Mouse (Mus musculus): ENCODE measurements around the gene Hdac2. TPM values are rescaled to one million over a fixed set of nuclear protein-coding genes. Genes with fewer than 3 reads are reported as not detected.
A peak's percentile ranks its signal among the peaks of the same experiment; 100 is the strongest.

Hdac2 gene
- 395 TPM in 1 of 2 replicates, not detected in the other for polyA plus RNA-seq (2012; ENCODE audit: insufficient read depth, insufficient read length, low replicate concordance, missing spikeins)

DNA sequence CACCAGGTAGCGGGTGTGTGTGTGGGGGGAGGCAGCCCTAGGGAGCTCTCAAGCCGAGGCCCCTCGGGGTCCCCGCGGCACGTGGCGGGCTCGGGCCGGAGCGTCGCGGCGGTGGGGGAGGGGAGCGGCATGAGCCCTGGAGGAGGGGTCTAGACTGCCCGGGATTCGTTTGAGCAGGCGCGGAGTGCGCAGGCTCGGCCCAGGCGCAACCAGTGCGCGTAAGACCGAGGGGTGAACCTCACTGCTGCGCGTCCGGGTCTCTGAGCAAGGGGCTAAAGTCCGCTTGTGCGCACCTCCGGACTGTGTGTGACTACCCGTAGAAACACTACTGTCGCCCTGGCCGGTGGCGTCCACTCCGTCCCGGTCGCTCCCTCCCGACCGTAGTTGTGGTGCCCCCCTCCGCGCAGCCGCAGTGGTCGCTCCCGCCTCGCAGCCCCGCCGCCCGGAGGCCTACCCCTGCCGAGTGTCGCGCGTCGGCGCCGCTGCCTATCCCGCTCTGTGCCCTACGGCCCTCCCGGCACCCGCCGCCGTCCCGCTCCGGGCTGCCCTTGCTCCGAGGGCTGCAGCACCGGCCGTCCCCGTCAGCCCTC lies at the start of gene Hdac2:
Hdac2 (plus strand) TSS at position 459 of the 590 bp plus-strand sequence.
- peak within 1 kb of the TSS; percentile 99 for H3K27ac ChIP-seq (ENCODE audit: insufficient read depth, low read depth, low read length)
- TF ChIP-seq CTCF (IDR thresholded peaks at IDR 0.05; ENCODE audit: insufficient read depth, low read depth, low read length): no peak
- peak; percentile 81 for TF ChIP-seq POLR2A (IDR thresholded peaks at IDR 0.05; ENCODE audit: insufficient read depth, low read depth, low read length)
- no peaks in the 10 kb centered on the region for H3K4me1 ChIP-seq (ENCODE audit: control insufficient read depth, insufficient read depth, low read length)
- under 1% methylated on average over 66 of the region's 67 CpGs for WGBS
- H3K4me3 ChIP-seq (ENCODE audit: insufficient read depth, low read depth, low read length): peak within 1 kb of the TSS; percentile 88

DNA sequence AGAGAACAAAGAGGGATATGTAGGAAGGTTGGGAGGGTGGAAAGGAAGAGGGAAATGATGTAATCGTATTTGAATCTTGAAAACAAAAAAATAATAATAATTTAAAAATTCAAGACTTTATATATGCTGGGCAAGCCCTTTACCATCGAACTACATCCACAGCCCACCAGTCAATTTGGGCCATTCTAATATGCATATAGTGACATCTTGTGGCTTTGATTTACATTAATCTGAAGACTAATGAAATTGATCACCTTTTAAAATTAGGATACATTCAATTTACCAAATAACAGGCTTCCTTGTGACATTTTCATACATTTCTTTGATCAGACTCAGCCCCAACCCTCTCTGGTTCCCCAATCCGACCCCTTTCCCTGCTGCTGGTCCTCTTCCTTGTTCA lies 46.1 kb upstream of the Hdac2 start:
- 82% methylated on average over 3 of the region's 3 CpGs for whole genome bisulfite sequencing

DNA sequence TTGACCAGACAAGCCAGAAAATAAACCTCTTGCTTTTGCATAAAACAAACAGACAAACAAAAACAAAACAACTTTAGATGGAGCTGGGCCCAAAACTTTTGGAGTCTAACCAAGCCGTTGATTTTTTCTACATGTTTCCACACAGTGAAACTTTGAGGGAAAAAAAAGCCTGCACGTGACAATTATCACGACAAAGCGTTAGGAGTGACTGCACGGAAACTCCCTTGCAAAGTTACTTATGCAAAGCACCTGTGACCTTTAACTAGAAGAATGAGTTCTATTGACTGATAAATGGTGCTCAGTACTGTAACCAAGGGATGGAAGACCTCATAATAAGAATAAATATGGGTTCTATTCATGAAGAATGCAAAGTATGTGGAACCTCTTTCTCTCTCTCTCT lies 38.5 kb upstream of the Hdac2 start:
- Histone ChIP-seq H3K4me3 (ENCODE audit: insufficient read depth, low read depth, low read length) (no peak overlapping the region), H3K4me1 (ENCODE audit: control insufficient read depth, insufficient read depth, low read length) (no peaks in the 10 kb centered on the region), H3K27ac (ENCODE audit: insufficient read depth, low read depth, low read length) (no peak overlapping the region)
- no peak for TF ChIP-seq CTCF (IDR thresholded peaks at IDR 0.05; ENCODE audit: insufficient read depth, low read depth, low read length)
- TF ChIP-seq POLR2A (IDR thresholded peaks at IDR 0.05; ENCODE audit: insufficient read depth, low read depth, low read length): no peak
- 68% methylated on average over 5 of the region's 5 CpGs for WGBS

More for the DNA sequence above, 46.1 kb upstream of the Hdac2 start:
- H3K4me3 ChIP-seq (ENCODE audit: insufficient read depth, low read depth, low read length): no peak overlapping the region
- H3K27ac ChIP-seq (ENCODE audit: insufficient read depth, low read depth, low read length): no peak overlapping the region
- TF ChIP-seq CTCF (IDR thresholded peaks at IDR 0.05; ENCODE audit: insufficient read depth, low read depth, low read length): no peak
- no peak for TF ChIP-seq POLR2A (IDR thresholded peaks at IDR 0.05; ENCODE audit: insufficient read depth, low read depth, low read length)
- no peaks in the 10 kb centered on the region for H3K4me1 ChIP-seq (ENCODE audit: control insufficient read depth, insufficient read depth, low read length)

DNA sequence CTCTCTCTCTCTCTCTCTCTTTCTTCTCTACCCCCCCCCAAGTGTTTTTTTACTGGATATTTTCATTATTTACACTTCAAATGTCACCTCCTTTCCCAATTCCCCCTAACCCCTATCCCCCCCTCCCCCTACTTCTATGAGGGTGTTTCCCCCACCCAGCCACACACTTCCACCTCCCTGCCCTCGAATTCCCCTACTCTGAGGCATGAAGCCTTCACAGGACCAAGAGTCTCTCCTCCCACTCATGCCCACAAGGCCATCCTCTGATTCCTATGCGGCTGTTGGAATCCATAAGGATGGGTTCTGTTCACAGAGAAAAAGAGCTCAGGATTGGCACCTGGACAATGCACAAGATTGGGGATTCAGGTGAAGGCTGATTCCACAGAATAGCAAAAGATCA lies 38.1 kb upstream of the Hdac2 start:
- TF ChIP-seq POLR2A (IDR thresholded peaks at IDR 0.05; ENCODE audit: insufficient read depth, low read depth, low read length) (no peak), CTCF (IDR thresholded peaks at IDR 0.05; ENCODE audit: insufficient read depth, low read depth, low read length) (no peak)
- no peak overlapping the region for H3K4me3 ChIP-seq (ENCODE audit: insufficient read depth, low read depth, low read length)
- no peaks in the 10 kb centered on the region for H3K4me1 ChIP-seq (ENCODE audit: control insufficient read depth, insufficient read depth, low read length)
- WGBS: 66% methylated on average over 2 of the region's 2 CpGs
- H3K27ac ChIP-seq (ENCODE audit: insufficient read depth, low read depth, low read length): no peak overlapping the region

DNA sequence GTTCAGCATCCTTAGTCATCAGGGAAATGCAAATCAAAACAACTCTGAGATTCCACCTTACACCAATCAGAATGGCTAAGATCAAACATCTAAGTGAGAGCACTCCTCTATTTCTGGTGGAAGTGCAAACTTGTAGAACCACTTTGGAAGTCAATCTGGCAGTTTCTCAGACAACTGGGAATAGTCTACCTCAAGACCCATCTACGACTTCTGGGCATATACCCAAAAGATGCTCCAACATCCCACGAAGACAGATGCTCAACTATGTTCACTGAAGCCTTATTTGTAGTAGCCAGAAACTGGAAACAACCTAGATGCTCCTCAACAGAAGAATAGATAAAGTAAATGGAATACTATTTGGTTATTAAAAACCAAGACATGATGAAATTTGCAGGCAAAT lies 22.6 kb upstream of the Hdac2 start:
- Histone ChIP-seq H3K4me1 (ENCODE audit: control insufficient read depth, insufficient read depth, low read length) (no peaks in the 10 kb centered on the region), H3K27ac (ENCODE audit: insufficient read depth, low read depth, low read length) (no peak overlapping the region), H3K4me3 (ENCODE audit: insufficient read depth, low read depth, low read length) (no peak overlapping the region)
- 82% methylated on average over 2 of the region's 2 CpGs for WGBS
- TF ChIP-seq CTCF (IDR thresholded peaks at IDR 0.05; ENCODE audit: insufficient read depth, low read depth, low read length) (no peak), POLR2A (IDR thresholded peaks at IDR 0.05; ENCODE audit: insufficient read depth, low read depth, low read length) (no peak)

DNA sequence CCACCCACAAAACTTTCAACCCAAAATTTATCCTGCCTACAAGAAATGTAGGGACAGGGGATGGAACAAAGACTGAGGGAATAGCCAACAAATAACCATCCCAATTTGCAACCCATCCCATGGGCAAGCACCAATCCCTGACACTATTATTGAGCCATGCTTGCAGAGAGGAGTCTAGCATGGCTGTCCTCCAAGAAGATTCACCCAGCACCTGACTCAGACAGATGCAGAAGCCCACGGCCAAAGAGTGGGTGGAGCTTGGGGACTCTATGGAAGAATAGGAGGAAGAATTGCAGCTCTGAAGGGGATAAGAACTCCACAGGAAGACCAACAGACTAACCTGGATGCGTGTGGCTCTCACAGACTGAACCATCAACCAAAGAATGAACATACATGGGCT lies 21.7 kb upstream of the Hdac2 start:
- Histone ChIP-seq H3K4me3 (ENCODE audit: insufficient read depth, low read depth, low read length) (no peak overlapping the region), H3K27ac (ENCODE audit: insufficient read depth, low read depth, low read length) (no peak overlapping the region), H3K4me1 (ENCODE audit: control insufficient read depth, insufficient read depth, low read length) (no peaks in the 10 kb centered on the region)
- TF ChIP-seq POLR2A (IDR thresholded peaks at IDR 0.05; ENCODE audit: insufficient read depth, low read depth, low read length) (no peak), CTCF (IDR thresholded peaks at IDR 0.05; ENCODE audit: insufficient read depth, low read depth, low read length) (no peak)
- WGBS: 79% methylated on average over 2 of the region's 2 CpGs

DNA sequence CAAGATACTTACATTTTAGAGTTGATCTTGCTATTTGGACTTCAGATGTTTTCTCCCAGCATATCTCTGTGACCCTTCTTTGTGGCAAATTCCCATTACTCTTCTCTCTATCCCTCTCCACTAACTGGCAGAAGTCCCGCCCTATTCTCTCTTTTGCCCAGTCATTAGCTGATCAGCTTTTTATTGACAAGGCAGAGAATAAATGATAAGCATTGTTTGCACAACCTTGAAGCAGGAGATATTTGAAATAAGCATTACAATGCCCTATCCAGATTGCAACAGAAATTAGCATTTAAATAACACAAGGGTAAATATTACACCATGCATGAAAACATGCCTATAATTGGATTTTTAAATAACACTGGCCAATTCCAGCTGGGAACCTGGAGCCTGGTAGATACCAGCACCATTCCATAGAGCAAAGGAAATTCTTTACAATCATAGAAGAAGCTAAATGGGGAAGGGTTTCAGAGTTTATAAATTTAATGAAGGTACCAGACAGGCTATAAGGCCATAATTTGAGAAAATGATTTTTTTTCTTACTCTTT lies 14.7 kb upstream of the Hdac2 start:
- no peak overlapping the region for H3K27ac ChIP-seq (ENCODE audit: insufficient read depth, low read depth, low read length)
- TF ChIP-seq POLR2A (IDR thresholded peaks at IDR 0.05; ENCODE audit: insufficient read depth, low read depth, low read length): no peak
- no peak for TF ChIP-seq CTCF (IDR thresholded peaks at IDR 0.05; ENCODE audit: insufficient read depth, low read depth, low read length)
- no peak overlapping the region for H3K4me3 ChIP-seq (ENCODE audit: insufficient read depth, low read depth, low read length)
- no peaks in the 10 kb centered on the region for H3K4me1 ChIP-seq (ENCODE audit: control insufficient read depth, insufficient read depth, low read length)
- WGBS: 85% methylated on average over 1 of the region's 1 CpGs

DNA sequence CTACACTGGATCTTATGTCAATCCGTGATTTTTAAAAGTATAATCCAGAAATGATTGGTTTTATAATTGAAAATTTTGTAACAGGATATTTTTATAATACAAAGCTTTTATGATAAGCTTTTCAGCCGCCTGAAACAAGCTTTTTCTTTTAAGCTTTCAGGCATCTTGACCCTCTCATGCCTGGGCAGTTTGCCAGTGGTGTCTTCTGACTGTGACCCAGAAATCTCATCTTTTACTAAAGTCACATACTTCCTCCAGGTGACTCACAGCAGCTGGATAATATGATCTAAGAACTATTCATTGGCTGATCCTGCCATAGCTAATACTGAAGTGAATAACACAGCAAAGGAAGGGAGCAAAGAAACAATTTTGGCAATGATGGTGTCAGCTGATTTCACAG lies 9.9 kb upstream of the Hdac2 start:
- Histone ChIP-seq H3K4me1 (ENCODE audit: control insufficient read depth, insufficient read depth, low read length) (no peaks in the 10 kb centered on the region), H3K4me3 (ENCODE audit: insufficient read depth, low read depth, low read length) (no peak overlapping the region), H3K27ac (ENCODE audit: insufficient read depth, low read depth, low read length) (no peak overlapping the region)
- WGBS: 61% methylated on average over 2 of the region's 2 CpGs
- TF ChIP-seq POLR2A (IDR thresholded peaks at IDR 0.05; ENCODE audit: insufficient read depth, low read depth, low read length) (no peak), CTCF (IDR thresholded peaks at IDR 0.05; ENCODE audit: insufficient read depth, low read depth, low read length) (no peak)

DNA sequence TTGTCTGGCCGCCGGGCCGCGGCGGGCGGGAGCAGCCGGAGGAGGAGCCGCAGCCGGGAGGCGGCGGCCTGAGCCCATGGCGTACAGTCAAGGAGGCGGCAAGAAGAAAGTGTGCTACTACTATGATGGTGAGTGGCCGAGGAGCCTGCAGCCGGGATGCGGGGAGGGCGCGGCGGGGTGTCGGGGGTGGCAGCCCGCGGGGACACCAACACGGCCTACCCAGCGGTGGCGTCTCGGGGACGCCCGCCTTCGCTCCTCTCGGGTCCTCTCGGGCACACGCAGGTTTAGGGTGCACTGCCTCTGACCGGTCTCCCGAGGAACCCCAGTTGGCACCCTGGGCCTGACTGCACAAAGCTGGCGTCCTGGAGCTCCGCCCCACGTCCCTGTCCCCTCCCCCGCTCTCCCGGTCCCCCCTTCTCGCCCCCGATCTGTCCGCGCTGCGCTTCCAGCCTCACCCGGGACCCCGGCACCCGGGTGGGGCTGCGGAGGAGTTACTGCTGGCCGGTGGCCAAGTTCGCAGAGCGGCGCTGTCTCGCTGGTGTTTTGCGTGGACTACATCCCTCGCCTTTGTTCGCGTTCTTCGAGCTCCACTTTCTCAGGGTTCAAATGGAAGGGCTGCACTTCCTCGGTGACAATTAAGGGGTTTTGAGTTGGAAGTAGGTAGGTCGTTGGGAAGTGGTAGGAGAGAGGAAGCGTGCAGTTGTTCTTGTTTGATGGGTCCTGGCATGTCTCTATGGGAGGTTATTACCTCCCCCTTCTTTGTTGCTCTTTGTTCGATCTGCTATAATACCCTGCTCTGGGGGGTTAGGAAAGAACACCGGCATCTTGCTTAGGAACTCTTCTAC lies 554 bp downstream of the Hdac2 start:
- H3K27ac ChIP-seq (ENCODE audit: insufficient read depth, low read depth, low read length): peak overlapping the region; percentile 99
- WGBS: under 1% methylated on average over 63 of the region's 63 CpGs
- TF ChIP-seq CTCF (IDR thresholded peaks at IDR 0.05; ENCODE audit: insufficient read depth, low read depth, low read length): 0 out of 2 replicates have a peak, but pooled peaks have one; percentile 5
- TF ChIP-seq POLR2A (IDR thresholded peaks at IDR 0.05; ENCODE audit: insufficient read depth, low read depth, low read length): no peak; the same call in 1 of the 2 replicates
- no peaks in the 10 kb centered on the region for H3K4me1 ChIP-seq (ENCODE audit: control insufficient read depth, insufficient read depth, low read length)
- H3K4me3 ChIP-seq (ENCODE audit: insufficient read depth, low read depth, low read length): peak overlapping the region; percentile 88

Data from olfactory bulb, adult 2 months (tissue).